Comparison of ENCODE assay signal across 12 mouse cellular contexts in the genomic region with DNA sequence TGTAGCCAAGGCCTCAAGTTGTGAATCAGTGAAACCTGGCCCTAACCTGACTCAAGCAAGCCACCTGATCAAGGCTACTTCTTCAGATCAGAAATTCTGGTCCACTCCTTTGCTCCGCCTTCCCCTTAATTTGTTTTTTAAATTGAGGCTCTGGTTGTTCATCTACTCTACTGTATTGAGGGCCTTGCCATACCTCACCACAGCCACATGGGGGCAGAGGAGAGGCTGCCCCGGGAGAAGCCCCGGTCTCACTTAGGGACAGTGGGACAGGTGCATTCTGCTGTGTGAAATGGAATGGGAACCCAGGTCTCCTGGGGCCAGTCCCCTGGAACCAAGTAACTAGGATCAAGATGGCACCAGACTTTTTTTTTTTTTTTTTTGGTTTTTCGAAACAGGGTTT. TPM values are rescaled to one million over a fixed set of nuclear protein-coding genes. Genes with fewer than 3 reads are reported as not detected.
DNase-seq lines count a peak whose midpoint lies in the region; ATAC-seq and TF ChIP-seq lines count a peak whose summit lies in the region.
"Had no signal": no experiment of that assay in that cellular context is flagged by ENCODE, and none has a peak within 500 bp of the region (broad histone marks: within the 10 kb centered on the region; RNA-seq: fewer than 3 reads in every experiment).

No protein-coding gene starts in this region.

- no peak for DNase-seq in hindbrain, postnatal 0 days (ENCODE audit: low spot score)
- DNase-seq in hindbrain, embryonic 10.5 days (ENCODE audit: low spot score): no peak
- DNase-seq in 416B (ENCODE audit: low read depth) (peak; percentile 60), MEL-GATA-1-ER (ENCODE audit: extremely low read depth, low read depth) (peak; percentile 23)
- DNase-seq in gastrocnemius, postnatal 36 days: no peak
- no peak for DNase-seq in right cerebral cortex, postnatal 14 days
- DNase-seq in layer of hippocampus, adult 18-20 months (ENCODE audit: low spot score in 2 of 2): no peak
- DNase-seq: kidney, adult 8-10 months had no signal

- no peak overlapping the region for H3K27ac ChIP-seq in hindbrain, postnatal 0 days
- H3K27ac ChIP-seq in hindbrain, embryonic 10.5 days: no peak overlapping the region

- intact Hi-C loops in gastrocnemius, postnatal 36 days (cut with DNase I): loop anchor here (5.0 kb wide), 1 partner anchor 81 kb away; a partner anchor contains a TSS

- peak; percentile 42 for TF ChIP-seq CTCF in hindbrain, postnatal 0 days (IDR thresholded peaks at IDR 0.05; ENCODE audit: low read depth)

- no peak for ATAC-seq in hindbrain, postnatal 0 days
- ATAC-seq in megakaryocyte, adult 5-6 weeks (ENCODE audit: poor library complexity, severe bottlenecking): peak; percentile 77
- ATAC-seq: forebrain, embryonic 14.5 days had no signal

- no peaks in the 10 kb centered on the region for H3K36me3 ChIP-seq in hindbrain, postnatal 0 days (ENCODE audit: insufficient read depth, low read length)
- H3K36me3 ChIP-seq in hindbrain, embryonic 10.5 days: no peaks in the 10 kb centered on the region

- no peak overlapping the region for H3K9ac ChIP-seq in hindbrain, postnatal 0 days (replicated peaks; ENCODE audit: low read length)

- no peaks in the 10 kb centered on the region for H3K9me3 ChIP-seq in hindbrain, postnatal 0 days (ENCODE audit: low read length)
- no peaks in the 10 kb centered on the region for H3K9me3 ChIP-seq in hindbrain, embryonic 10.5 days

- H3K27me3 ChIP-seq in hindbrain, postnatal 0 days (ENCODE audit: insufficient read depth, low read length): no peaks in the 10 kb centered on the region
- no peaks in the 10 kb centered on the region for H3K27me3 ChIP-seq in hindbrain, embryonic 10.5 days (ENCODE audit: insufficient read depth, poor library complexity, severe bottlenecking)

- no peak overlapping the region for H3K4me3 ChIP-seq in hindbrain, postnatal 0 days (ENCODE audit: low read length)
- H3K4me3 ChIP-seq in hindbrain, embryonic 10.5 days: no peak overlapping the region

- H3K4me2 ChIP-seq in hindbrain, postnatal 0 days (ENCODE audit: low read depth, low read length): no peak overlapping the region

- no peaks in the 10 kb centered on the region for H3K4me1 ChIP-seq in hindbrain, postnatal 0 days (ENCODE audit: insufficient read depth, low read length)
- no peaks in the 10 kb centered on the region for H3K4me1 ChIP-seq in hindbrain, embryonic 10.5 days (replicated peaks)

- WGBS in hindbrain, postnatal 0 days: 71% methylated on average over 4 of the region's 4 CpGs
- 78% methylated on average over 4 of the region's 4 CpGs for WGBS in hindbrain, embryonic 10.5 days

RNA-seq across cellular contexts. Expression of a gene that starts 5.9 kb away (rescaled TPM):
- not detected in 2 replicates for total RNA-seq in hindbrain, postnatal 0 days (2014; rRNA removed)
- polyA plus RNA-seq in hindbrain, postnatal 0 days (2015; fragmentation: Nextera tagmentation; extraction: Ambion mirVana): 0.66 and 1.8 TPM in 2 replicates
- polyA plus RNA-seq in hindbrain, embryonic 10.5 days (2016; fragmentation: Nextera tagmentation; extraction: Ambion mirVana): not detected in 2 replicates
- not detected in 2 replicates for total RNA-seq in megakaryocyte, adult 5-6 weeks (2015)
- total RNA-seq in megakaryocyte, adult 5-6 weeks (2017): not detected in 2 replicates
- total RNA-seq in gastrocnemius, postnatal 36 days (2021): not detected
- total RNA-seq in layer of hippocampus, adult 18-20 months (2021): not detected
- total RNA-seq: left cerebral cortex, postnatal 36 days had no signal
- polyA plus RNA-seq: forebrain, embryonic 14.5 days; heart, embryonic 14.5 days had no signal

RNA-seq across cellular contexts. Expression of a gene that starts 18.2 kb away (rescaled TPM):
- 1.4 and 2.1 TPM in 2 replicates for total RNA-seq in hindbrain, postnatal 0 days (2014; rRNA removed)
- 3.9 and 5.8 TPM in 2 replicates for polyA plus RNA-seq in hindbrain, postnatal 0 days (2015; fragmentation: Nextera tagmentation; extraction: Ambion mirVana)
- 0.59 TPM in 1 of 2 replicates, not detected in the other for polyA plus RNA-seq in hindbrain, embryonic 10.5 days (2016; fragmentation: Nextera tagmentation; extraction: Ambion mirVana)
- 15.1 and 17.1 TPM in 2 replicates for total RNA-seq in megakaryocyte, adult 5-6 weeks (2015)
- 24.6 and 25.7 TPM in 2 replicates for total RNA-seq in megakaryocyte, adult 5-6 weeks (2017)
- under 1 TPM in 1 of 2 experiments, not detected in 1; 0.56 TPM for total RNA-seq in gastrocnemius, postnatal 36 days (2021)
- total RNA-seq in layer of hippocampus, adult 18-20 months (2021): 1 to 10 TPM; 1.1 to 1.8 TPM

RNA-seq across cellular contexts. Expression of a gene that starts 30.5 kb away (rescaled TPM):
- 0.84 and 4.2 TPM in 2 replicates for total RNA-seq in hindbrain, postnatal 0 days (2014; rRNA removed)
- 2.9 and 3.0 TPM in 2 replicates for polyA plus RNA-seq in hindbrain, postnatal 0 days (2015; fragmentation: Nextera tagmentation; extraction: Ambion mirVana)
- polyA plus RNA-seq in hindbrain, embryonic 10.5 days (2016; fragmentation: Nextera tagmentation; extraction: Ambion mirVana): 0.72 and 0.93 TPM in 2 replicates
- 0.22 and 3.2 TPM in 2 replicates for total RNA-seq in megakaryocyte, adult 5-6 weeks (2015)
- total RNA-seq in megakaryocyte, adult 5-6 weeks (2017): 0.49 and 0.88 TPM in 2 replicates
- 1 to 10 TPM; 1.7 to 3.9 TPM for total RNA-seq in gastrocnemius, postnatal 36 days (2021)
- 10 to 100 TPM in 1 of 2 experiments, 1 to 10 TPM in 1; 6.9 to 10.1 TPM for total RNA-seq in layer of hippocampus, adult 18-20 months (2021)

RNA-seq across cellular contexts. Expression of a gene that starts 38.3 kb away (rescaled TPM):
- total RNA-seq in hindbrain, postnatal 0 days (2014; rRNA removed): not detected in 2 replicates
- 0.32 and 0.69 TPM in 2 replicates for polyA plus RNA-seq in hindbrain, postnatal 0 days (2015; fragmentation: Nextera tagmentation; extraction: Ambion mirVana)
- polyA plus RNA-seq in hindbrain, embryonic 10.5 days (2016; fragmentation: Nextera tagmentation; extraction: Ambion mirVana): 0.26 and 0.69 TPM in 2 replicates
- total RNA-seq in megakaryocyte, adult 5-6 weeks (2015): not detected in 2 replicates
- not detected in 2 replicates for total RNA-seq in megakaryocyte, adult 5-6 weeks (2017)
- not detected for total RNA-seq in gastrocnemius, postnatal 36 days (2021)
- total RNA-seq in layer of hippocampus, adult 18-20 months (2021): not detected

RNA-seq across cellular contexts. Expression of a gene that starts 41.8 kb away (rescaled TPM):
- 0.16 TPM in 1 of 2 replicates, not detected in the other for total RNA-seq in hindbrain, postnatal 0 days (2014; rRNA removed)
- 0.19 and 0.23 TPM in 2 replicates for polyA plus RNA-seq in hindbrain, postnatal 0 days (2015; fragmentation: Nextera tagmentation; extraction: Ambion mirVana)
- polyA plus RNA-seq in hindbrain, embryonic 10.5 days (2016; fragmentation: Nextera tagmentation; extraction: Ambion mirVana): not detected in 2 replicates
- total RNA-seq in megakaryocyte, adult 5-6 weeks (2015): 3.4 and 4.0 TPM in 2 replicates
- total RNA-seq in megakaryocyte, adult 5-6 weeks (2017): 12.2 and 15.3 TPM in 2 replicates
- under 1 TPM in 1 of 2 experiments, not detected in 1; 0.35 TPM for total RNA-seq in gastrocnemius, postnatal 36 days (2021)
- total RNA-seq in layer of hippocampus, adult 18-20 months (2021): not detected
- total RNA-seq: left cerebral cortex, postnatal 36 days had no signal

Comparison
In these comparisons a context has a peak if more than half of its experiments do, and no peak if none do; other contexts are left out.
1. DNase-seq: peak in 416B (single experiment) and MEL-GATA-1-ER (single experiment); none in hindbrain, postnatal 0 days (single experiment), hindbrain, embryonic 10.5 days (single experiment), gastrocnemius, postnatal 36 days (0 of 2), right cerebral cortex, postnatal 14 days (single experiment) and layer of hippocampus, adult 18-20 months (0 of 2).